Comparison of ENCODE assay signal across 8 mouse cellular contexts in the genomic region with DNA sequence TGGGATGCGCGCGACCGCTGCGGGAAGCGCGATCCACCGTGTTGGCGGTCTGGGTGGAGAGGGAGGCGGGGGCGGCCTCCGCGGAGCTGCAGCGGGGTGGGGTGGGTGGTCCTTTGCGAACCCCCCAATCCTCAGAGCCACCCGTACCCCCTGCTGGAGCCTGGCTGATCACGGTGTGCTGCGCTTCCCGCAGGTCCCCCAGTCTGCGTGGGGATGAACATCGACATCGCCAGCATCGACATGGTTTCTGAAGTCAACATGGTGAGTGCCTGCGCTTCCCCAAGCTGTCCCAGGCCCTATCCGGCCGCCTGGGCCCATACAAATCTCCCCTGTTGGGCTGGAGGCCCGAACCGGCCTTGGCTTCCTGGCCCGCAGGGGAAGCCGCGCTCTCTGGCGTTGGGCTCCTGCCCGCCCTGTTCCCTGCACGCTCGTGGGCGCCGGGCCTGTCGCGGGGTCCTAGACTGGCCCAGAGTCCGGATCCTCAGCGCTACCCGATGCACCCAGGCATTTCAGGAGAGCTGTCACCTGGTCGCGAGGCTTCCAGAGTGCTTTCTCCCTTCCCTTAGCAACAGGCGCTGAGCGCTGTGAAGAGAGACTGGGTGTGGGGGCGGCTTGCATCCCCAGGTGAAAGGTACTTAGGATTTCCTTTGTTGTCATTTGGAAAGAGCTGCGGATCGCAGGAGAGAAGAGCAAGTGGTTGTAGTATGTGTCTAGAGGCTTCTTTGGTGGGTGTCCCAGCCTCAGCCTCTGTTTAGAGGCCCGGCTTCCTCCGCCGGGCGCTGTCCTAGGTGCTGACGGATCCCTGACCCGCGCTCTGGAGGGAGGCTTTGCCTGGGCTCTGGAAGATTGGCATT.
DNase-seq lines count a peak whose midpoint lies in the region; ATAC-seq and TF ChIP-seq lines count a peak whose summit lies in the region.

No protein-coding gene starts in this region.

- under 1% methylated on average over 56 of the region's 56 CpGs for WGBS in heart, embryonic 16.5 days

- no peaks in the 10 kb centered on the region for H3K36me3 ChIP-seq in E14TG2a.4 (ENCODE audit: insufficient read depth, low read length)
- no peaks in the 10 kb centered on the region for H3K36me3 ChIP-seq in heart, embryonic 16.5 days (ENCODE audit: control insufficient read depth, insufficient read depth)

- no peak overlapping the region for H3K27ac ChIP-seq in heart, embryonic 16.5 days (ENCODE audit: low read length)

- peak; percentile 81 for DNase-seq in ZHBTc4 (ENCODE audit: low read depth, low spot score)
- DNase-seq in embryo, embryonic 11 days = peak; percentile 79
- peak; percentile 51 to 58 for DNase-seq in kidney, postnatal 25 days
- DNase-seq in lung, postnatal 14 days = peak; percentile 7
- peak; percentile 51 to 54 for DNase-seq in right cerebral cortex, adult 2 months (ENCODE audit: low spot score in 2 of 2)
- no peak for DNase-seq in spleen, postnatal 36 days (ENCODE audit: low spot score in 2 of 2)

- no peak for TF ChIP-seq CTCF in E14TG2a.4 (conservative IDR thresholded peaks at IDR 0.05; ENCODE audit: low read length)

- H3K27me3 ChIP-seq in E14TG2a.4 (ENCODE audit: insufficient read depth, low read length) = peaks cover 24% of the 10 kb centered on the region
- H3K27me3 ChIP-seq in heart, embryonic 16.5 days (ENCODE audit: control insufficient read depth, insufficient read depth, low read length) = peaks cover 33% of the 10 kb centered on the region

- H3K4me2 ChIP-seq in heart, embryonic 16.5 days (ENCODE audit: low read depth, low read length) = peak overlapping the region; percentile 93

- H3K9me3 ChIP-seq in E14TG2a.4 (ENCODE audit: low read length) = no peaks in the 10 kb centered on the region
- no peaks in the 10 kb centered on the region for H3K9me3 ChIP-seq in heart, embryonic 16.5 days (replicated peaks; ENCODE audit: control insufficient read depth, low read length)

- ATAC-seq in heart, embryonic 16.5 days (replicated peaks; ENCODE audit: extremely low read depth, insufficient read depth, low FRiP score) = peak; percentile 52; the same call in 1 of the 2 replicates

- peaks cover 10% of the 10 kb centered on the region for H3K4me1 ChIP-seq in E14TG2a.4 (replicated peaks; ENCODE audit: low read depth, low read length)
- peaks cover 6% of the 10 kb centered on the region; the same call in 1 of the 2 replicates for H3K4me1 ChIP-seq in heart, embryonic 16.5 days (ENCODE audit: control insufficient read depth, insufficient read depth, low read length)

- H3K9ac ChIP-seq in heart, embryonic 16.5 days (ENCODE audit: low read length) = no peak overlapping the region

- peak overlapping the region; percentile 90 for H3K4me3 ChIP-seq in E14TG2a.4 (replicated peaks; ENCODE audit: low read length)
- peak overlapping the region; percentile 67 for H3K4me3 ChIP-seq in heart, embryonic 16.5 days (ENCODE audit: low read length)

Comparison
In these comparisons a context has a peak if more than half of its experiments do, and no peak if none do; other contexts are left out.
1. DNase-seq: peak in ZHBTc4 (single experiment), embryo, embryonic 11 days (single experiment), kidney, postnatal 25 days (2 of 2), lung, postnatal 14 days (single experiment) and right cerebral cortex, adult 2 months (2 of 2); none in spleen, postnatal 36 days (0 of 2).